Mouse (Mus musculus) thymus, adult 2 months (tissue): ENCODE measurements around the gene Mest. TPM values are rescaled to one million over a fixed set of nuclear protein-coding genes. Genes with fewer than 3 reads are reported as not detected.

Experiments used
- DNase-seq: peaks from one replicate; pipeline ENCODE4 v3.0.0; 2021
- H3K27ac ChIP-seq: fragments of 200-500 bp; 2 replicates; pipeline ENCODE4 v1.5.1; 2012; ENCODE audit warnings: low read length, control low read depth; ENCODE audit not compliant: control insufficient read depth, insufficient read depth
- H3K27me3 ChIP-seq: fragments of 200-500 bp; 2 replicates; pipeline ENCODE4 v1.6.1; 2012; ENCODE audit warnings: mild to moderate bottlenecking, low read length, moderate library complexity, mixed read lengths; ENCODE audit not compliant: control insufficient read depth, insufficient read depth
- H3K36me3 ChIP-seq: fragments of 200-500 bp; 2 replicates; pipeline ENCODE4 v1.6.1; 2012; ENCODE audit warnings: mild to moderate bottlenecking, low read length, moderate library complexity; ENCODE audit not compliant: control insufficient read depth, insufficient read depth
- H3K4me1 ChIP-seq: fragments of 200-500 bp; replicated peaks from 2 replicates; pipeline ENCODE4 v1.6.1; 2012; ENCODE audit warnings: low read length; ENCODE audit not compliant: control insufficient read depth, insufficient read depth
- H3K4me3 ChIP-seq: fragments of 200-500 bp; 2 replicates; pipeline ENCODE4 v1.5.1; 2012; ENCODE audit warnings: mild to moderate bottlenecking, low read length, control low read depth, moderate library complexity; ENCODE audit not compliant: control insufficient read depth, insufficient read depth
- CTCF ChIP-seq: fragments of 200-500 bp; IDR thresholded peaks from 2 replicates; pipeline ENCODE4 v1.5.1; 2012; ENCODE audit warnings: mild to moderate bottlenecking, control low read depth, low read length, moderate library complexity, borderline replicate concordance; ENCODE audit not compliant: control insufficient read depth, poor library complexity, insufficient read depth; ENCODE audit errors: extremely low read depth
- POLR2A ChIP-seq: fragments of 200-500 bp; IDR thresholded peaks from 2 replicates; pipeline ENCODE4 v1.6.1; 2012; ENCODE audit warnings: mild to moderate bottlenecking, low read length, control low read depth, moderate library complexity; ENCODE audit not compliant: control insufficient read depth, poor library complexity, insufficient read depth; ENCODE audit errors: extremely low read depth
- WGBS: fragments of 180-500 bp; shearing (Covaris S2); methylation state at CpG from one replicate; pipeline ENCODE4 v1.1.7; 2018; 5-methylcytosine and 5-hydroxymethylcytosine counted together
- polyA plus RNA-seq: library from polyadenylated mRNA; depleted of rRNA; stranded (reverse); fragments of >200 nt; gene quantifications from 2 replicates; pipeline ENCODE4 v1.2.3, GENCODE M21; 2012

Mest gene
- polyA plus RNA-seq, 1 experiment, result 13.3 TPM

GRCm38 (mm10) chr6:30732571-30733130, 9.3 kb downstream of the Mest start:
- WGBS, result 81% methylated on average over 18 of the region's 18 CpGs
- DNase-seq, result no peak
- Histone ChIP-seq H3K27ac (no peak overlapping the region), H3K27me3 (peaks cover 7% of the 10 kb centered on the region; the same call in 1 of the 2 replicates), H3K36me3 (no peaks in the 10 kb centered on the region), H3K4me1 (no peaks in the 10 kb centered on the region), H3K4me3 (no peak overlapping the region)
- no peak for TF ChIP-seq POLR2A
- TF ChIP-seq CTCF, result no peak

DNA sequence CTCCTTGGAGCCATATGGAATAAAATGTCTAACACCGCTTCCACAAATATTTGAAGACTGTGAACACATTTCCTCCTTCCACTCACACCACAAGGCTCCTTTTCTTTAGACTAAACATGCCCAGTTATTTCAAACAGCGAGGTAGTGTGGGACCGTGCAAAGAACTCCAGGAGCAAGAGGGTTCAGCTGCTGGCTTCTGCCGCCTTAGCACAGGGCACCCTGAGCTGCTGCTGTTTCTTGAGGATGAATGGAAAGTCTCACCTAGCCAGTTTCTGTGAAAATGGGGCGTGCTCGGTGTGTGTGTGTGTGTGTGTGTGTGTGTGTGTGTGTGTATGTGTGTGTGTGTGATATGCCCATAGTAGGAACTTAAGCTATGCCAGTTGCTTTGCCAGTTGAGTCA, 11.1 kb downstream of the Mest start:
- Histone ChIP-seq H3K27me3 (peaks cover 11% of the 10 kb centered on the region; the same call in 1 of the 2 replicates), H3K27ac (no peak overlapping the region), H3K4me3 (no peak overlapping the region), H3K36me3 (no peaks in the 10 kb centered on the region), H3K4me1 (no peaks in the 10 kb centered on the region; the same call in 1 of the 2 replicates)
- WGBS, result 73% methylated on average over 6 of the region's 6 CpGs
- TF ChIP-seq CTCF, result no peak
- TF ChIP-seq POLR2A, result no peak
- no peak for DNase-seq

DNA sequence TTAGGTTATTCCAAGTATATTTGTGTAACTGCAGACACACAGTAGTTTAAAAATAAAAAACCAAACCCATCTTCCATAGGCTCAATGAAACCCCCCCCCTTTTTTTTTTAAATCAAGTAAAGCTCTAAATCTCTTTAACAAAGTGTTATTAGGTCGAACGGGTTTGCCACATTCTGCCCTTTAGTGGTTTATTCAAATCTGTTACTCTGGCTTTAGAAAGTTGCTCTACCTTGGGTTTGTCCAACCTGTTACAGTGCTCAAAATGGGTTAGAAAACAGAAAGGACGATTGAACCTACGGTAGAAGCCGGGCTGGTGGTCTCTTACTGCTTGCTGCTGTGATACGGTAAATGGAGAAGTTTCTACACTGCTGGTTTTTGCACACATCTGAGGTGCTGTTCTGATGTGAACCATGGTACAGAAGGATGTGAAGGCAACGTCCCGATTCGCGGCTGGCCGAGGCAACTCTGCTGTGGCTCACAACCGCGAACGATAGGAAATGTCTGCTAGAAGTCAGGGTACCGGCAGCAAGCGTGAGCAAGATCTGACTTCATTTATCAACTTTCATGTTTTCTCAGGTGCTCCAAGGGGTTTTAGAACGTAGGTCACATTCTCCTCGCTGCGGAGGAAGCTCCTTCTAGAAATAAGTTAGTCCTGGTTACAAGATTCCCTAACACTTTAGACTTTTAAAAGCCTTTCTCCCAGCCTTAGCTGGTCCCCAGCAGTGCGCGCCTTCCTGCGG, 11.8 kb downstream of the Mest start:
- WGBS, result 54% methylated on average over 22 of the region's 22 CpGs
- no peaks in the 10 kb centered on the region for H3K36me3 ChIP-seq
- no peaks in the 10 kb centered on the region; the same call in 1 of the 2 replicates for H3K4me1 ChIP-seq
- H3K27ac ChIP-seq, result no peak overlapping the region
- TF ChIP-seq CTCF (no peak), POLR2A (no peak)
- H3K27me3 ChIP-seq, result peaks cover 11% of the 10 kb centered on the region; the same call in 1 of the 2 replicates
- H3K4me3 ChIP-seq, result no peak overlapping the region
- DNase-seq, result no peak

DNA sequence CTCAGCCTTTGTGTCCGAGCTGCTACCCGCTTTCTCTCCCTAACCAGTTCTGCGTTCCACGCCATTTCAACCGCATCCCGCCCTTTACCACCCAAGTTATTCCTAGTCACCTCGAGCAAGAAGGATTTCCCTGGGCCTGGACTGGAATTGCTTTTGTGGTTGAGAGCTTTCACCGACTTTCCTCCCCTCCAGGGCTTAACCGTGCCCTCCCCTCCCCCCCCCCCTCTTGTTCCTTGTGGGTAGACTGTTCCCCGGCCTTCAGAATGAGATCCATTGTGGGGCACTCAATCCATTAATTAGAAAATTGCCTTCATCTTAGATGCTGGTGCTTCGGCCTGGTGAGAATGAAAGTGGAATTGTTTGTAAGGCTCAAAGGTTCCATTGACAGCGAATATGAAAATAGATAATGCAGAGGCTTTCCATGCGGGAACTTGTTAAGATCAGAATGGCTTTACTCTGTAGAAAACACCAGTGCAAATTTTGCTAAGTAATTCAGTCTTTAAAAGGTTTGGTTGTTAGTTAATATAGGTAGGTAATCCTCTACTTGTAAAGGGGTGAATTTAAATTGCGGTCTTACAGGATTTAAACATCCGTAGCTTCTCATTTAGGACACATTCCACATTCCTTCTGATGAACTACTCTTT, 12.5 kb downstream of the Mest start:
- WGBS, result 47% methylated on average over 15 of the region's 15 CpGs
- Histone ChIP-seq H3K4me3 (no peak overlapping the region), H3K27ac (no peak overlapping the region), H3K36me3 (no peaks in the 10 kb centered on the region), H3K4me1 (no peaks in the 10 kb centered on the region; the same call in 1 of the 2 replicates), H3K27me3 (peaks cover 11% of the 10 kb centered on the region; the same call in 1 of the 2 replicates)
- TF ChIP-seq CTCF (no peak), POLR2A (no peak)
- DNase-seq, result no peak

DNA sequence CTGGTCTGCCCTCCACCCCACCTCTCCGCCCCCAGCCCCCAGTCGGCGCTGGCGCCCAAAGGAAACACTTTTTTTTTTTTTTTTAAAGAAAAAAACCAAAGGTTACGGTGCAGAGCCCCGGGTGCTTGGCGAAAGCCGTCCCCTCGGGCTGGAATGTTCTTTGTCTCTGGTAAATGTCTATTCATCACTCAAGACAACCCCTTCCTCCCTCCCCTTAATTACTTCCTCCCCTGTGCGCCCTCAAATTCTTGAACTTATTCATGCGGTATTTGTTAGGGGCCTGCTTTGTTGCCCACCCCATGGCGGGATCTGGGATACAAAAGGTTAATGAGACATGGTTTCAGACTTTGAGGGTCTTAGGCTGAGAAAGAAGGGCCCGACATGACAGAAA, 13.0 kb downstream of the Mest start:
- TF ChIP-seq CTCF (no peak), POLR2A (no peak)
- no peak overlapping the region for H3K4me3 ChIP-seq
- no peak overlapping the region for H3K27ac ChIP-seq
- DNase-seq, result no peak
- 39% methylated on average over 13 of the region's 13 CpGs for WGBS
- no peaks in the 10 kb centered on the region; the same call in 1 of the 2 replicates for H3K4me1 ChIP-seq
- H3K36me3 ChIP-seq, result no peaks in the 10 kb centered on the region
- peaks cover 11% of the 10 kb centered on the region; the same call in 1 of the 2 replicates for H3K27me3 ChIP-seq

- H3K27ac ChIP-seq, result no peak overlapping the region
- H3K27me3 ChIP-seq, result peaks cover 11% of the 10 kb centered on the region; the same call in 1 of the 2 replicates
- DNase-seq, result no peak
- WGBS, result 54% methylated on average over 29 of the region's 29 CpGs
- TF ChIP-seq POLR2A (no peak), CTCF (no peak)
- H3K4me3 ChIP-seq, result no peak overlapping the region
- H3K4me1 ChIP-seq, result no peaks in the 10 kb centered on the region; the same call in 1 of the 2 replicates
- no peaks in the 10 kb centered on the region for H3K36me3 ChIP-seq
These were observed 13.7 kb downstream of the Mest start for GRCm38 (mm10) chr6:30736864-30737547.
